27 mouse cellular contexts compared by ENCODE assay signal in the genomic region with DNA sequence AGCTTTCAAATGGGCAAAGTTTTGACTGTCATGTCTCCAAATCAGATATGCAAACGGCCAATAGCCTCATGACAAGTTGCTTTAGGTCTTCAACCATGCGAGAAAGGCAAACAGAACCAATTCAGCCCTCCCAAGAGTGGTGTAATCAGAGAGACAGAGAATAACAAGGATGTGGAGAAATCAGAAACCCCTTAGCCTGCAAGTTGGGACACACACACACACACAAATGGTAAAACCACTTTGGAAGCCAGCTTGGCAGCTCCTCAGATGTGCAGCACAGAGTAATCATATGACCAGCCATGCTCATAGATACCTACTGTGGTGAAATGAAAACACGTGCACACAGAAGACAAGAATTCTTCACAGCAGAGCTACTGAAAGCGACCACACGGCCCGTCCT.
"Had no signal": no experiment of that assay in that cellular context is flagged by ENCODE, and none has a peak within 500 bp of the region (broad histone marks: within the 10 kb centered on the region; RNA-seq: fewer than 3 reads in every experiment).

No protein-coding gene starts in this region.

- ATAC-seq: hindbrain, embryonic 16.5 days; inflammation-experienced regulatory T-cells, adult 6 months; intestine, embryonic 15.5 days; intestine, postnatal 0 days; liver, postnatal 0 days had no signal

- H3K27ac ChIP-seq: heart, embryonic 15.5 days; hindbrain, embryonic 10.5 days; hindbrain, embryonic 12.5 days; hindbrain, embryonic 14.5 days; intestine, embryonic 15.5 days; layer of hippocampus, adult 2 months; left cerebral cortex, adult 2 months; limb, embryonic 10.5 days; limb, embryonic 12.5 days; liver, embryonic 13.5 days; liver, embryonic 15.5 days had no signal

- H3K4me3 ChIP-seq: heart, embryonic 13.5 days; heart, embryonic 15.5 days; hindbrain, embryonic 10.5 days; hindbrain, embryonic 12.5 days; intestine, embryonic 15.5 days; layer of hippocampus, adult 2 months; left cerebral cortex, adult 2 months; limb, embryonic 10.5 days; limb, embryonic 12.5 days; liver, embryonic 13.5 days; liver, embryonic 15.5 days had no signal

- H3K27me3 ChIP-seq: heart, embryonic 15.5 days; intestine, embryonic 15.5 days; liver, embryonic 13.5 days; liver, embryonic 15.5 days had no signal

- H3K4me1 ChIP-seq: heart, embryonic 15.5 days; intestine, embryonic 15.5 days; limb, embryonic 12.5 days; liver, embryonic 13.5 days; liver, embryonic 15.5 days had no signal

- H3K36me3 ChIP-seq: heart, embryonic 13.5 days; heart, embryonic 15.5 days; hindbrain, embryonic 10.5 days; hindbrain, embryonic 12.5 days; intestine, embryonic 15.5 days; limb, embryonic 10.5 days; limb, embryonic 12.5 days; liver, embryonic 13.5 days; liver, embryonic 15.5 days had no signal

- H3K9me3 ChIP-seq: heart, embryonic 13.5 days; heart, embryonic 15.5 days; hindbrain, embryonic 10.5 days; hindbrain, embryonic 12.5 days; intestine, embryonic 15.5 days; limb, embryonic 10.5 days; limb, embryonic 12.5 days; liver, embryonic 13.5 days; liver, embryonic 15.5 days had no signal

- H3K9ac ChIP-seq: heart, embryonic 13.5 days; heart, embryonic 15.5 days; hindbrain, embryonic 12.5 days; hindbrain, embryonic 14.5 days; intestine, embryonic 15.5 days; limb, embryonic 12.5 days; liver, embryonic 13.5 days; liver, embryonic 15.5 days; liver, postnatal 0 days had no signal

- H3K4me2 ChIP-seq: heart, embryonic 11.5 days; heart, embryonic 13.5 days; heart, embryonic 15.5 days; hindbrain, embryonic 12.5 days; hindbrain, embryonic 14.5 days; intestine, embryonic 15.5 days; limb, embryonic 12.5 days; liver, embryonic 11.5 days; liver, embryonic 13.5 days; liver, embryonic 15.5 days had no signal

- DNase-seq: gastrocnemius, postnatal 14 days; gastrocnemius, postnatal 36 days; heart, postnatal 4 days; kidney, adult 18-20 months; kidney, adult 8-10 months; kidney, postnatal 10 days; kidney, postnatal 25 days; kidney, postnatal 4 days; liver; liver, embryonic 13.5 days; liver, postnatal 0 days had no signal
